Mouse (Mus musculus) liver, embryonic 14.5 days (tissue): ENCODE measurements around the gene Acp2.
A peak's percentile ranks its signal among the peaks of the same experiment; 100 is the strongest.

Experiments
- CTCF ChIP-seq: IDR thresholded peaks from 2 replicates; pipeline ENCODE4 v1.5.1; 2016; ENCODE audit warnings: antibody characterized with exemption, low read depth, control low read depth
- EP300 ChIP-seq: IDR thresholded peaks from 2 replicates; pipeline ENCODE4 v1.6.1; 2016; ENCODE audit warnings: antibody characterized with exemption, low read depth

DNA sequence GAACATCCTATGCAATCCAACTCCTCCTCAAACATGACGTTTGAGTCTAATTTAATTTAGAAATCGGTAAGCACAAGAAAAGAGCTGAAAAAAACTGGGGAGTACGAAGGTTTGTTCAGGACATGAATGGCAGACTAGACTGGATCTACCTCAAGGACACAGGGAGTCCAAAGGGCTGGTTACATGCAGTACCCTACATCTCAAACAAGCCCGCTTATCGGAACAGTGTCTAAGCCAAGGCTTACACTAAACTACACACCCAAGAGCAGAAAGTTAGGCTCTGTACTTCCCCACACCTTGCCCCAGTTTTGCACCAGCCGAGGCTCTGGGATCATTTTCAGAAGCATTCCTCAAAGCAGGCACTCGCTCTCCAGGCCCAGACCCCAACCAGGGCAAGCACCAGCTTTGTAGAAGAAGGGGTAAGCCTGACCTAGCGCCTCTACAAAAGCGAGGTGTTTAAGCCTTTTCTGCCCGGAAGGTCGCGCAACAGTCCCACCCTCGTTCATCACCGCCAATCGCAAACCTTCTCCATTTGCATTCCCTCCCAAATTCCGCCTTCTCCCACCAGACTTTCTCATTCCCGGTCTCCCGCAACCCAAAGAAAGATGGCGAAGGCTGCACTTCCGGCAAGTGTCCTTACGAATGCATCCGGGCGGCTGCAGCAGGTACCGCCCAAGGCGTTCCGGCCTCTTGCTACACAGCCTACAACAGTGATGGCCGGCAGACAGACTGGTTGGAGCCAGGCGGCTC lies at the start of gene Acp2, which contains the start of gene Nr1h3:
- TF ChIP-seq CTCF (no peak), EP300 (peak; percentile 23)
